Mouse (Mus musculus) fat pad, adult 2 months (tissue): ENCODE data around the gene Cdk14.

Experiments used
- DNase-seq: peaks from one replicate; pipeline ENCODE4 v3.0.0-alpha.2; 2011; ENCODE audit warnings: low read depth, low spot score; ENCODE audit errors: extremely low read depth

Gene Cdk14

DNA sequence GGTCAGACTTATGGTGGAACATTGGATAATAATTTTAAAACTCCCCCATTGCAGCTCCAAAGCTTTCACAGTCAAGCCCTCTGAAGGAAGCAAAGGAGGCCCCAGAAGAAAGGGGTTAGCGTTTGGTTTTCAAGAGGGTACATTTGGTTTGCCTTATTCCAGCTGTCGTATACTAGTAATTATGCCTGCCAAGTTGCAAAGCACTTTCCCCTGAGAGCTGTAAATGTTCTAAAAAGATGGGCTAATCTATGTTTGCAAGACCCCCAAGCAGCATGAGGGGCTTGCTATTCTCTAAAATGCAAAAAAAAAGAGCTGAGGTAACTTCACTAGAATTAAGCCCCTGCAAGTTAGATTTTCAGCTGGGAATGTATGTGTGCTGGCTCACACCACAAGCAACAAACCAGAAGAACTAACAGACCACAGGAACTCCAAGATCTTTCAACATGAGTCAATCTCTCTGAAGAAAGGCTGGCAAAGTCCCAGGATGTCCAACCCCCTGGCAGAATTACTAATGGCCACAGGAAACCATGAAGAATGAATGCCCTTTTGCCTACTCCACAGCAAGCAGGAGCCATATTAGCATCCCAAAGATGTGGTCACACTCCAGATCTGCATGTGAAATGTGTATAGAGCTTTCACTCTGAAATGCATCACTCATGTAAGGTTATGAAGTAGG is 99.5 kb downstream of the Cdk14 start:
- no peak for DNase-seq

DNA sequence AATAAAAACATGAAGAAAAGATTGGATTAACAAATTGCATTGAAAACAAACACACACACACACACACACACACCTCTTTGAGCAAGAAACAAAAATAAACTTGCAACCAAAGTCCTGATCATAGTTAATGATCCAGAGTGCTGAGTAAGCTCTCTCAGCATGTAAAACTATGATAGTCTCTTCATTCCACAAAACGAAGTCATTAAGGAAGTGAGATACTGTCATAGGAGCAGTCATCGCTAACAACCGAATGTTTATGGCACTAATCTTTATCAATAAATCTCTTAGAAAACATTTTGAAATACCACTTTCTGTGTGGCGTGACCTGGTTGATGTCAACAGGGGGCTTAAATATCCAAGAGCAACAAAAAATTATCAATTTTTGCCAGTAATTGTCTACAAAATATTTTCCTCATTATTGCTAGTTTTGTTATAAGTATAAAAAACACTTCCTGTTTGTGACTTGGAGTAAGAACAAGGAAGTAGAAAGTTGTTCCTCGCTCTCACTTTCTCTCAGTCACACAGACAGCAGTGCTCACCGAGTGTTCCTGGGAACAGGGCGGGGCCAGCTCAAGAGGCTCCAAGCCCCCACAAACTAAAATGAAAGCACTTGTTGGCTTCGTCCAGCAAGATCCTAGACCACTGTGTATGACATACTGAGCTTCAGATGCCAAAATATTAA is 100.1 kb downstream of the Cdk14 start:
- DNase-seq, result no peak

DNA sequence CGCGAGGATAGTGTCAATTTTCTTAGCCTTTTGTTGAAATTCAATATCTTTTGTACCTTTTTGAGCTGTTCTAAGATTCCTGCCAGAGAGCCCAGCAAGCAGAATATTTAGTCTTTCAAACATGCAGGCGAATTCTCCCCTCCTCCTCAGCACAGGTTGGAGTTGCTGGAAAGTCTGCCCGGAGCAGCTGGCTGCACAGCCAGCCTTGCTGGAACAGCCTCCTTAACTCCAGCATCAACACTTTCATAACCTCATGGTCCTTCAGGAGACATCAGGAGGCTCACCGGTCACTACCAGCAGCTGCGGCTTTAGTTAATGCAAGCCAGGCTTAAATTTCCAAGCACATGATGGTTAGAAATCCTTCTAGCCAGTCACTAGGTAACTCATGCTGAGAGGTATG is 105.8 kb downstream of the Cdk14 start:
- DNase-seq, result no peak

DNA sequence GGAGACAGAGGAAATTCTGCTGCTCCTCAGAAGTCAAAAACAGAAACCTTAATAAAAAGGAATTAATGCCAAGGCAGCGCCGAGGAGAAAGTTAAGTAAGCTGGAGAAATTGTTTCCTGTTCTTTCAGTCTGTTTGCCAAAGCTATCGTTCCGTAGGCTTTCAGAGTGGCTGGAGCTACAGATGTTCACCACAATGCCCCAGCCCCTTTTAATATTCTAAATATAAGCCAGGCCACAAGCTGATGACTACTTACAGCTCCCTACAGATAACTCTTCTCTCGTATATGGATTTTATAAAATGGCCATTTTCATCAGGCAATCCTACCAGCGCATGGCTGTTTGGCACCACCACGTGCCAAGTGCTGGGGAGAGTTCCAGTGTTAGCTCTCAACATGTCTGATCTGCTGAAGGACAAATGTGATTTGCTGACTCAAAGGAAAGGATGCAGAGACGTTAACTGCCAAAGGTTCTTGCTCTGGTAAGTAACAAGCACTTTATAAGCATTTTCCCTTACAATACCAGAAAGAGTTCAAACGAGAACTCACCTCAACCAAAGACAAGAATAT is 106.8 kb downstream of the Cdk14 start:
- no peak for DNase-seq

DNA sequence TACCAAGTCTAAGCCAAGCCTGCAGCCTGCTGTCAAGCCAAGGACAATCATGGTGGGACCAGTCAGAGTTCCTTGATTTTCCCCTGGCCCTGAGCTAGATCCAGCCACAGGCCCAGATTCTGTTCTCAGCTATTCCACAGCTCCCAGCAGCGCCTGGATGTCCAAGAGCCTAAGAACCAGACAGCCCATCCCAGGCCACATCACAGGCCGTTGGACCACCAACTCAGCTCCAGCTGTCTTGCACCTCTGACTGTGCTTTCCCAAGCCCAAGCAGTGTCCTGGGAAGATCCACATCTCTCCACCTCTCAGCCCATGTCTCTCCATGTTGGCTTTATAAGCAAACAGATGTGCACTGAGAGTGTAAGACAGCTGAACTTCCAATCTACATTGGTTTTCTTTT is 114.8 kb downstream of the Cdk14 start:
- DNase-seq, result no peak

DNA sequence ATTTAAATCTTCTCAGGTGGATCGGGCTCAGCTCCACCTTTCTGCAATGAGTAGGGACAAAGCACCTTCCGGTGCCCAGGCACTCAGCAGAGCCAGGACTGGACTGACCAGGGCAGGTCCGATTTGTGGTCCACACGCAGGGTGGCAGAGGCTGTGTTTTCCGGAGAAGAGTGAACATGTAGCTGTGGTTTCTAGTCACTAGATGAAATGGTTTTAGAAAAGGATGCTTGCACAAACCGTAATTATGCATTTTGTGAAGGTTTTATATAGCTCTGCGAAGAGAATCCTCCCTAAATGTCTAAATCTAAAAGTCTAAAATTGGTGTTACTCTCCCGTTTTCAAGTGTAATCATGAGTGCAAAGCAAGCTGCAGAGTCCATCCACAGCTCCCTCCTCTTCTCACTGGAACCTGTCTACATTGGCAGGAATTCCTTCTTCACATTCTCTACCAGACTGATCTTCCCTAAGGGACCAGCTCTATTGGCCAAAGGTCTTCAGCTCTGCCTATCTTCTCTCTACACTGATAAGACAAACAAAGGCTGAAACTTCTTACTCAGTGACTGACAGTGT is 116.9 kb downstream of the Cdk14 start:
- DNase-seq, result no peak

DNA sequence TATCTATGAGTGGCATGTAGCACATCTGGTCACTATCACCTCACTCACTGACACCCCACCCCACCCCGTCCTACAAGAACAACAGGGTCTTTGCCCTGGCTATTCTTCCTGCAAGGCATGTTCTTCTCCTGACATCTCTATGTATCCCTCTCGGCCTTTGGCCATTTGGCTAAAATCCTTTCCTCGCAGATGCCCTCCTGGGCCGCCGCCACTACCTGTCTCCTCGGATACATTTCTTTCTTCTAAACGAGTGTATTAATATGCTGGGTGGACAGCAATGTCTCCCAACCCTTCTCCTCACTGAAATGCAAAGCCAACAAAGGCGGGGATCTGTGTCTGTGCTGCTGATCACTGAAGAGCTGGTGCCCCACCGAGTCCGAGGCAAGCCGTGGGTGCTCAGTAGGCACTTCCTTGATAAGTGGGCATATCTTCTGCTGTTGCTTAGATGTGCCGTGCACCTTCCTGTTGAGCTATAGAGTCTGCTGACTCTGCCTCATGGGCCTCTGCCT is 118.5 kb downstream of the Cdk14 start:
- no peak for DNase-seq

DNA sequence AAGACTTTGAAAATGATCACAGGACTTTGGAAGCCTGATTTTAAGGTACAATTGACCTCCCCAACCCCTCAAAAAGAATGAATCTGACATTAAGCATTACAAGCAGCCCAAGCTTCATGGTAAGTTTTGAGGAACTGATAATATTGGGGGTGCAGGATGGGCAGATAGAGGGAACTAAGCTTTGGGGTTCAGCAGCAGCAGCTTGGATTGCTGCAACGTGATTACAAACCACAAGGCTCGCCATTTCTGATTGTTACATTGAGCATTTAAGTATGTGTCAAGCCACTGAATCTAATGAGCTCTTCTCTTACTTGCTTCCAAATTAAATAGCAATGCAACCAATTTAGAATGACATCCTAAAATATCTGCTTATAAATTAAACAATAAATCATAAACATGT is 119.1 kb downstream of the Cdk14 start:
- no peak for DNase-seq

DNA sequence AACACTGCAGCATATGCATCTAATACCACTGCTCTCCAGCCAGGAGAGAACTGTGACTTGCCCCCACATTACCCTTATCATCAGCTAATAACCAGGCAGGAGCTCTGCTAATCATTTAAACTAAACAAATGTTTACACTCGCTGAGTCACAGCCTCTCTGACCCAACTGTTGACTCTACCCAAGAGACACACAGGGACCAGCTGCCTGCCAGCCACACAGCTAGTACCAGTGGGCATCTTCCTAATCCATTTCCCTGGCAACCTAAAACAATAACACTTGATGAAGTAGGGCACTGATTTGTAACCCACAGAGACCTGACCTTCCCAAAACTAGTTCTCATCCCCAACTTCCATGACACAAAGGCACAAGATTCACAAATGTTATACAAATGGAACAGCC is 119.8 kb downstream of the Cdk14 start:
- no peak for DNase-seq

DNA sequence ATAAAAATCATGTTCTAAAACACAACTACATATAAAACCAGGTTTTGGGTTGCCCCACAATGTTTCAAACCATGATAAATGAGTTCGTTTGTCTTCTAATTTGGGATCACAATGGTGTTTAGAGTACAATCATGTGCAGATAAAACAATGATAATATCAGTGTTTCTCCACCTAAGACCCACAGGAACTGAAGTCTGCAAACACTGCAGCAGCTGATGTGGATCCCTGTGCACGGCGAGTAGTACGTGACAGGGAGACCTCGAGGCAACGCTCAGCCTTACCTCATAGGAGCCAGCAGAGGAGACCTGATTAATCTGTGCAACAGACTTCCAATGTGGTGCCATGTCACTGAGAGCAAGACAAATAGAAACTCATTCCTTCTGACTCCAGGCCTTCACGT is 122.9 kb downstream of the Cdk14 start:
- DNase-seq, result no peak

DNA sequence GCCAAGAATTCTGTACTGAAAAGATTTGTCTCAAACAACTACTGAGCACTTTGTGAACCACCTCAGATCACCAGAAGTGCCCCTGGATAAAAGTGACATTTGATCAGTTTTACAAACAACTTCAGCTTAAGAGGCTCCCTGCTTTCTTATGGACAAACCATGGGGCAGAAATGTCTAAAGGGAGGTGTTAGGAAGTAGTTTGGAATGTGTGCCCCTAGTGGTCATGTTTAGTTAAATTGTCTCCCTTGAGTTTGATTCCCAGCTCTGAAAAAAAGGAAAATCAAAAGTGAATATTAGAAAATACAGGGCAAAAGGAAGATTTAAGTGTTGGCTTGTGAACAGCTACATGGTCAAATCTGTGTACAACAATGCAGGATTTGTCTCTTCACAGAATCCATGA is 123.3 kb downstream of the Cdk14 start:
- DNase-seq, result no peak

DNA sequence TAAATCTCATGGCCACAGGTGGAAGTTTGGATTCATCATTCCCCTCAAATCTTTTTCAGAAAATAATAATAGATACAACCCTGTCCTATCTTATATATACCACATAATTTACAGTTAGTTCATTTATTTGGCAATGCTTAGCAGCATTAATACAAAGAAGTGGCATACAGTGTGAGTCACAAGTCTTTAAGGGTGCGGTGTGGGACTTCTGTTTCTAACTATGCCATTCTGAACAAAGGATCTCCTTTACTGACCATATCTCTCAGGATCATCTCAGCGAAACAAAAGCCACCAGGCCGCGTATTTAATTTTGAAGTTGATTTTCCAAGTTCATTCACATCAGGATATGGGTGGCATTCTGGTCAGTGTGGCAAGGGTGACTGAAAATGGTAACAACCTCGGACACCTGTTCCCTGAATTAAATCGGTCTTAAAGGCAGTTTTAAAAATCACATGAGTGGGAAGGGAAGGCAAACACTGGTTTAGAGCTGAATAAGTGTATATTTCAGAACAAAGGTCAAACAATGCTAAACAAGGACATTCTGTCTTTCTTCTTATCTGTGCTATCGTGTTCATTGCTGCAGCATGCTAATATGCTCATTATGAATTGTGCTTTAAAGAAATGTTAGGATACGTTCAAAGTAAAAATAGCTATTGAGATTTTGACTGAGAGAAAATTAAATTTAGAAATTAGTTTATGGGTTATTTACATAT is 127.1 kb downstream of the Cdk14 start:
- DNase-seq, result no peak

DNA sequence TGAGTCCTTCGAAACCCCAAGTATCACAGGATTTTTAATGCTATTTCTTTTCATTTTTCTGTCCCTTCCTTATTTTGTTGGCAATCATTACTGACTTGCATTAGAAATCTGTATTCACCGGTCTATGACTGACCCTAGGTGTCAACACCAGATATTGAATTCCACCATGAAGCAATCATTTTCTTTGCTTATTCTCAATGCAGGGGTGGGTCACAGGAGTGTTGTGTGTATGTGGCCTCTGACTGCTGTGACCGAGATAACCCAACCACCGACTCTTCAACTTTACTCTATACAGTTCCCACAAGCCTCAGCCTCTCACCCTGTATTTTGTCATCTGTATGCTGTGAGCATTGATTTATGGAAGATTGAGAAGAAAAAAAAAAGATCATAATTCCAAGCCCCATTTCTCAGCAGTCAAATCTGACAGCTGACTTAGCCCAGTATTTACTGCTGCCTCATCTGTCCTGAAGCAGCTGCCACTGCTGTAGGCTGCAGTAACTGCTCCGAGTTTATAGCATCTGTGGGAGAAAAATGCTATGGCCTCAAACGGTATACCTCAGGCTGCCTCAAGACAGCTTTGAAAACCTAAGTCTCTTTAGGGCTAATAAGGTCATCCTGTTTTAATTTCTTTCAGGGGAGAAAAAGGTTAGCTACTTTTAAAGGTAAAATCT is 128.7 kb downstream of the Cdk14 start:
- DNase-seq, result no peak

DNA sequence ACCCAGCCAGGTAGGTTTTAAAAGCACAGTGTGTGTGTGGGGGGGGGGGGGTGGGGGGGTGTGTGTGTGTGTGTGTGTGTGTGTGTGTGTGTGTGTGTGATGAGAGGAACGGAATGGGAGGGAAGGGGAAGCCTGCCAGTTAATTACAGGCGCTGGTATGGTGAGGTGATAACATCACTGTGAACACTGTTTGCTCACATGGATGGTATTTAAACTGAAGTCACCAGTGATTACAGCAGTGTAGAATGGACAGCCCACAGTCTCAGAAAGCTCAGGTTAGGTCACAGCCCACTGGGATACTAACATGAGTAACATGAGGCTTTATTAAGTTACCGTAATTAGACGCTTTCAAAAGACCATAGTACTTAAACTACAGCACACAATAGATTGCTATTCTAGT is 129.4 kb downstream of the Cdk14 start:
- DNase-seq, result no peak

DNA sequence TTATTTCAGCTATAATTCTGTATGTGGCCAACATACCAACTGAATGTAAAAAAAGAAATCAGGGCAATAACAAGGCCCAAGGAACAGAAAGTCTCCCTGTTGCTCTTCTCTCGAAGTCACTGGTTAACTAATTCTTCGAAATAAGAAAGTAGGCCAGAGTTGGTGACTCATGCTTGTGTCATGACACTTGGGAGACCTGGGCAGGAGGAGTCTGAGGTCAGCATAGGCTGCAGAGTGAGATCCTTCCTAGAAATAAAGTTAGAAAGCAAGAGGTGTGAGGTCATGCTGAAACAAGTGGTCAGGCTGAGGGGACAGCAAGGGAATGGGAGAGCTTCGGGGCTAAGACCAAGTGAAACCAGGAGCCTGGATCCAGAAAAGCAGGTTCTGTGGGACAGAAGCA is 134.2 kb downstream of the Cdk14 start:
- DNase-seq, result no peak

DNA sequence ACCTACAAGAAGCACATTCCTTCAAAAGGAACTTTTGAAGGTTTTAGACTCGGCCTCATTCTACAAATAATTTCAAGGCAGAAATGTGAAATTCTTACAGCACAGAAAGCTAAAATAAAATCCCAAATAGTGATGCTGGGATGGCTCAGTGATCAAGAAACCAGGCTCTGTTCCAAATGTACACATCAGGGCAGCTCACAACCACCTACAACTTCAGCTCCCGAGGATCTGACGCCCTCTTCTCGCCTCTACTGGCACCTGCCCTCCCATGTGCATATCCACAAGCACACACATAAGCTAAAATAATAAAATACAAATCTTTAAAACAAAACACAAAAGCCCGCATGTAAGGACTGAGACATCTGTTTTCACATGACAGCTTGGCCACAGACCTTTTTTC is 135.6 kb downstream of the Cdk14 start:
- DNase-seq, result no peak

DNA sequence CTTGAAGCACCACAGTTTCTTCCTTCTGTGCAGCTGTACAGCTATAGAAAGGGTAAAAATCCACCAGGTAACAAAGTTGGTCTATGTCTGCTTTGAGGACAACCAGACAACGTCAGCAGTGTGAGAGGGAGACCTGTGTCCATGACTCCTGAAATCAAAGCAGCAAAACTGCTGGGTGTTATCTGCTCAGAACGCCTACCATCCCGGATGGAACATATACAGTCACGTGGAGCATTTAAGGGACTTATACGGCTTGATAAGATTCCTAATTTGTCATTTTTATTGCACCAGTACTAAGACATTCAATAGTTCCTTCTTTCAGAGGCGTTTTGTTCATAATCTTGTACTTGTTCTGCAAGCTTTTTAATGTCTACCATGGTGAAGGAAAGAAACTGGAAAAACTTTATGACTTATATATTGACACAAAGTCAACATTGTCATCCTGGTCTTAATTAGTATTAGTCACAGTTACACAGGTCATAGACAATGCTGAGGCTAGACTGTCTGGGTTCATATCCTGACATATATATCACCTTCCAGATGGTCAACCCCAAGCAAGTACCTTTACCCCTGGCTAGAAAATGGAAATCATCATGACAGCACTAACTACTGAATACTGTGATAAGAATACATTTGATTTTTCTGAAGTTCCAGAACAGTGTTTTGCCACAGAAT is 136.2 kb downstream of the Cdk14 start:
- no peak for DNase-seq

DNA sequence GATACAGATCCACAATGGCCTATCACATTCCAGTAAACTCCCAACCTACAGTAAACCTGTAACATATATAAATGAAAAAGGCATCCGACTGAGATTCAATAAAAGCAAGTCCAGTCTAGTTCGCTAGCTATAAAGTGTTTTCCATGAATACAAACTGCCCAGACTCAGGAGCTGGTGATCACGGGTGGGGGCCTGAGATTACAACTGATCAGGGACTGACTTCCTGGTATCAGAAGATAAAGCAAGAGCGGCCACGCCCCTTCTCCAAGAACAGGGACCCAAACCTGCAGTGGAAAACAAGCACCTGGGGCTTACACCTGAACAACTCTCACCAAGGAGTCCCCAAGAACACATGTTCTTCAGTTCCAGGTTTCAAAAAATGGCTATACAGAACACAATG is 137.7 kb downstream of the Cdk14 start:
- no peak for DNase-seq

DNA sequence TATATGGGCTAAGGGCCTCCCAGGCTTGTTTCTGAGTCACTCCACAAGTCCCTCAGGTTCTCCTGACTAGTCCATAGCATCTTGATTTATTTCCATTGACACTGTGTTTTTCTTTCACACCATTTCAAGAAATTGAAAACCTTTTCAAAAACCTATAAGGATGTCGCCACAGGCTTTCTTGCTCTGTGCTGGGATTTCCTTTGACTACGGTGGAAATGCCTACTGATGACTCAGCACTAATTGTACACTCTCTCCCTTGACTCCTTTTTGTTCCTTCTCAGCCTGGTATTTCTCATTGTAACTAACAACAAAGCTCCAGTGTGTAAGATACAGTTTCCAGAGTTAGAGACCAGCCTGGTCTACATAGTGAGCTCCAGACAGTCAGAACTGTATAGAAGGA is 144.8 kb downstream of the Cdk14 start:
- DNase-seq, result no peak

DNA sequence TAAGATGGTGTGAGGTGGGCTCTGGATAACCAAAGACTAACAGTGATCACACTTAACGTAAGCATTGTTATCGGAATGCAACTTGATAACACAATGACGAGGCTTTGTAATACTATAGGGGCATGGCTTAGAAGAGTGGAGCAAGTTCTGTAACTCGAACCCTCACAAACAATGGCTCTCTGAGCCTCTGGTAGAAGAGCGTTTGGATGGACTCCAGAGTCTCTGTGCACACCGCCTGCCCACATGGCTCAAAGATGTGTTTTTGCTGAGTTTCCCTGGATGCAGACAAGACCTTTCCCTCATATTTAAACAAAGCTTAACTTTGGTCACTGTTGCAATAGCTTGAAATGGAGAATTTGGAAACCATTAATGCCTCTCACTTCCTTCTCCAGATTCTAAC is 145.8 kb downstream of the Cdk14 start:
- no peak for DNase-seq

DNA sequence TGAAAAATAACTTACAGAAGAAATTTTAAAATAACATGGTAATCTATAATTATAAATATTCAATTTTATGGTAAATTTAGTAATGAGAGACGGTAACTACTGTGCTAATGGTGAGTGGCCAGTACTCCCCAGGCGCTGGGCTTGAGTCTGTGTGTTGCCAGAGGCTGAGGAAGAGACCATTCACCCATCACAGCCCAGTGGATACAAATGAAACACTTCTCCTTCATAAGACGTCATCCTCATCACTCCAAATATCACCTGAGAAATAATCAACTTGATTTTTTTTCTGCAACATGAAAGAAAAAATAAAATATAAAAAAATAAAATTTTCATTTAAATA is 153.4 kb downstream of the Cdk14 start:
- no peak for DNase-seq
